Mouse (Mus musculus) liver, postnatal 0 days (tissue): ENCODE measurements around the gene Rps11. TPM values are rescaled to one million over a fixed set of nuclear protein-coding genes. Genes with fewer than 3 reads are reported as not detected.
"Not testable (repeated sequence)": the region's sequence is repeated elsewhere in the genome, so short reads cannot be mapped to it uniquely, and the experiment has no call there.

Experiments used
- ATAC-seq: fragments of 200-750 bp; cut with Nextera tagmentation; 2 replicates; pipeline ENCODE4 v1.8.0; 2017; ENCODE audit warnings: mild to moderate bottlenecking, moderate library complexity
- DNase-seq: peaks from one replicate; pipeline ENCODE4 v3.0.0-alpha.2; 2016
- H3K27ac ChIP-seq: fragments of 300-500 bp; sonication (generic); 2 replicates; pipeline ENCODE4 v1.5.1; 2014; ENCODE audit warnings: antibody characterized with exemption, moderate library complexity, mild to moderate bottlenecking, low read depth
- H3K27me3 ChIP-seq: fragments of 300-500 bp; sonication (generic); 2 replicates; pipeline ENCODE4 v1.6.1; 2014; ENCODE audit warnings: low read length, control low read depth, mixed read lengths; ENCODE audit not compliant: insufficient read depth
- H3K36me3 ChIP-seq: fragments of 300-500 bp; sonication (generic); replicated peaks from 2 replicates; pipeline ENCODE4 v1.6.1; 2014; ENCODE audit warnings: mild to moderate bottlenecking, control low read depth, low read length, moderate library complexity, mixed read lengths; ENCODE audit not compliant: insufficient read depth
- H3K4me1 ChIP-seq: fragments of 300-500 bp; sonication (generic); 2 replicates; pipeline ENCODE4 v1.6.1; 2014; ENCODE audit warnings: antibody characterized with exemption, mild to moderate bottlenecking, control low read depth; ENCODE audit not compliant: insufficient read depth
- H3K4me2 ChIP-seq: fragments of 300-500 bp; sonication (generic); 2 replicates; pipeline ENCODE4 v1.6.1; 2014; ENCODE audit warnings: low read depth, mild to moderate bottlenecking, low read length, moderate library complexity, mixed read lengths
- H3K4me3 ChIP-seq: fragments of 300-500 bp; sonication (generic); 2 replicates; pipeline ENCODE4 v1.5.1; 2014; ENCODE audit warnings: low read depth, low read length
- H3K9ac ChIP-seq: fragments of 300-500 bp; sonication (generic); replicated peaks from 2 replicates; pipeline ENCODE4 v1.6.1; 2014; ENCODE audit warnings: mild to moderate bottlenecking, moderate library complexity
- H3K9me3 ChIP-seq: fragments of 300-500 bp; sonication (generic); 2 replicates; pipeline ENCODE4 v1.6.1; 2016; ENCODE audit warnings: mild to moderate bottlenecking, control low read depth, low read length, mixed read lengths
- CTCF ChIP-seq: sonication (generic); IDR thresholded peaks from 2 replicates; pipeline ENCODE4 v1.5.1; 2016; ENCODE audit warnings: antibody characterized with exemption, low read depth
- EP300 ChIP-seq: IDR thresholded peaks from 2 replicates; pipeline ENCODE4 v1.6.1; 2016; ENCODE audit warnings: antibody characterized with exemption, low read depth, mild to moderate bottlenecking
- WGBS: fragments of 180-500 bp; shearing (Covaris S2); extraction: QIAGEN DNeasy Blood & Tissue Kit; methylation state at CpG from one replicate; pipeline ENCODE4 v1.1.7; 2014; ENCODE audit not compliant: insufficient replicate concordance; 5-methylcytosine and 5-hydroxymethylcytosine counted together
- polyA plus RNA-seq: library from polyadenylated mRNA; unstranded; fragments of >200 nt; fragmentation: Nextera tagmentation; extraction: Ambion mirVana; gene quantifications from 2 replicates; pipeline ENCODE4 v1.2.1, GENCODE M21; 2015

Rps11 gene
- polyA plus RNA-seq, 1 experiment from 2014 or later: 696 TPM

DNA sequence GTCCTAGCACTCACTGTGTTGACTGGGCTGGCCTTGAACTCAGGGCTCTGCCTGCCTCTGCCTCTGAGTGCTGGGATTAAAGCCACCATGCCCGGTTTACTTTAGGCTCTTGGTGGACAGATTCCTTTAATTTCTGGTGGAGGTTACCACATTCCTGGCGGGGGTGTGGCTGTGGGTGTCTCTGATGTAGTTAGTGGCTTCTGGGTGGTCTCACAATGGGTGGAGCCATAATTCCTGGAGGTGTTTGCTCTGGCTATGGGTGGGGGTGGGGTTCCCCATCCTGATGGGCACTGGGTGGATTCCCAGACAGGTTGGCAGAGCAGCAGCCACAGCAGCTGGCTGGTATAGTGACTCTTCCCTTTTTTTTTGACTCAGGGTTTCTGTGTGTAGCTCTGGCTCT lies 12.3 kb downstream of the Rps11 start:
- Histone ChIP-seq H3K27me3 (no peaks in the 10 kb centered on the region), H3K4me1 (no peaks in the 10 kb centered on the region), H3K36me3 (no peaks in the 10 kb centered on the region), H3K27ac (no peak overlapping the region), H3K4me3 (no peak overlapping the region), H3K9ac (no peak overlapping the region), H3K4me2 (no peak overlapping the region), H3K9me3 (no peaks in the 10 kb centered on the region)
- TF ChIP-seq CTCF (no peak), EP300 (no peak)
- WGBS: 64% methylated on average over 2 of the region's 2 CpGs
- DNase-seq: no peak
- ATAC-seq: no peak

DNA sequence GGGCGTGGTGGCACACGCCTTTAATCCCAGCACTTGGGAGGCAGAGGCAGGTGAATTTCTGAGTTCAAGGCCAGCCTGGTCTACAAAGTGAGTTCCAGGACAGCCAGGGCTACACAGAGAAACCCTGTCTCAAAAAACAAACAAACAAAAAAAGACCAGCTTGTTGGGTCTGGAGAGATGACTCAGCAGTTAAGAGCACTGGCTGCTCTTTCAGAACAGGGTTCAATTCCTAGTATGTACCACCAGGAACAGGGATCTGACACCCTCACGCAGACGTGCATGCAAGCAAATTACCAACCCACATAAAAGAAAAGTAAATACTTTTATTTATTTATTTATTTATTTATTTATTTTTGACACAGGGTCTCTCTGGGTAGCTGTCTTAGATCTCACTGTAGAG lies 14.2 kb downstream of the Rps11 start:
- DNase-seq, H3K27ac ChIP-seq, ATAC-seq, H3K4me3 ChIP-seq, H3K9ac ChIP-seq, H3K27me3 ChIP-seq, H3K4me2 ChIP-seq, H3K9me3 ChIP-seq, H3K36me3 ChIP-seq, H3K4me1 ChIP-seq: not testable (repeated sequence)
- WGBS: 73% methylated on average over 4 of the region's 4 CpGs

DNA sequence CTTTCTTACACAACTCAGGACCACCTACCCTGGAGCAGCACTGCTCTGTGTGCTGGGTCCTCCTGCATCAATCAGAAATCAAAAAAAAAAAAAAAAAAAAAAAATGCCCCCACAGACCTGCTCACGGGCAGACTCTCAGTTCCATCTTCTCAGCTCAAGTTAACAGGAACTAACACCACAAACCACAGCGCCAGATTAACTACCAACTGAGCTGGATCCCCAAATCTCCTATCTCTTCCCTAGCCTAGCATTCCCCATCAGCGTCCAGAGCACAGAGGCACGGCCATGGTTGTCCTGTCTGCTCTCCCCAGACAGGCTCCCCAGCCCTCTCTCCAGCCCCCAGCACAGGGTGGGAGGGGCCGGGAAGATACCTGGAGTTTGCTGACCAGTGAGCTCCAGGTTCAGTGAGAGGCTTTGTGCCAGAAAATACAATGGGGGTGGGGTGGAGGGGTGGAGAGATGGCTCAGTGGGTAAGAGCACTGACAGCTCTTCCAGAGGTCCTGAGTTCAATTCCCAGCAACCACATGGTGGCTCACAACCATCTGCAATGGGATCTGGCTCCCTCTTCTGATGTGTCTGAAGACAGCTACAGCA lies 17.1 kb downstream of the Rps11 start:
- Histone ChIP-seq H3K36me3 (no peaks in the 10 kb centered on the region), H3K4me1 (peaks cover 12% of the 10 kb centered on the region), H3K4me3 (no peak overlapping the region), H3K9ac (no peak overlapping the region), H3K27me3 (no peaks in the 10 kb centered on the region), H3K9me3 (no peaks in the 10 kb centered on the region), H3K27ac (no peak overlapping the region), H3K4me2 (no peak overlapping the region)
- TF ChIP-seq EP300 (no peak), CTCF (no peak)
- DNase-seq: no peak
- 48% methylated on average over 5 of the region's 5 CpGs for WGBS
- ATAC-seq: no peak

DNA sequence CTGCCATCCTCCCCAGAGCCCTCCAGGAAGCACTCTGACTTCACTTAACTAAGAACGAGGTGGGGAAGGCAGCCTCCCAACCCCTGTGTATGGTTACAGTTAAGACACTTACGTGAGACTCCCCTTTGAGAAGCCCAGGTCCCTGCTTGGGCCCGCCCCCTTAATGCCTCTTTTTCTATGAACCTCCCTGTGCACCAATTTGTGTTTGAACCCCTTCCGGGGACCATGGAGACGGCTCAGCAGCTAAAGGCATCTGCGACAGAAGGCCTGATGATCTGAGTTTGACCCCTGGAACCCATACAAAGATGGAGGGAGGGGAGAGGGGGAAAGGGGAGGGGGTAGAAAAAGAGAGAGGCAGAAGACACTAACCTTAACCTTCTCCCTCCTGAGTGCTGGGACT lies 17.8 kb downstream of the Rps11 start:
- Histone ChIP-seq H3K36me3 (no peaks in the 10 kb centered on the region), H3K9ac (no peak overlapping the region), H3K4me2 (no peak overlapping the region), H3K27me3 (no peaks in the 10 kb centered on the region), H3K27ac (no peak overlapping the region), H3K9me3 (no peaks in the 10 kb centered on the region), H3K4me1 (peaks cover 15% of the 10 kb centered on the region), H3K4me3 (no peak overlapping the region)
- WGBS: 70% methylated on average over 6 of the region's 6 CpGs
- no peak for DNase-seq
- TF ChIP-seq CTCF (no peak), EP300 (no peak)
- no peak for ATAC-seq

DNA sequence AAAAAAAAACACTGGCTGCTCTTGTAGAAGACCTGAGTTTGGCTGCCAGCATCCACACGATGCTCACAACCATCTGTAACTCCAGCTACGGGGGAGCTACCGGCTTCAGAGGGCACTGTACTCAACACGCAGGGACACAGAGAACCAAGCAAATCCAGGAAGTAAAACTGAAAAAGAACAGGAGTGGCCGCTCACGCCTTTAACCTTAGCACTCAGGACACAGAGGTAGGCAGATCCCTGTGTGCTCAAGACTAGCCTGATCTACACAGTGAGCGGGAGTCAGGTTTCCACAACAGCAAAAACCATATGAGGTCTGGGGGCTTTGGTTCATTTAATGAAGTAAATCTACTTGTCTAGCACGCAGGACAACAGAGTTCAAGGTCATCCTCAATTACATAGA lies 18.7 kb downstream of the Rps11 start:
- no peaks in the 10 kb centered on the region for H3K9me3 ChIP-seq
- no peak for TF ChIP-seq EP300
- no peak for TF ChIP-seq CTCF
- H3K4me2 ChIP-seq: no peak overlapping the region
- 72% methylated on average over 8 of the region's 8 CpGs for WGBS
- H3K4me1 ChIP-seq: peaks cover 15% of the 10 kb centered on the region
- no peak for ATAC-seq
- no peak overlapping the region for H3K27ac ChIP-seq
- no peaks in the 10 kb centered on the region for H3K27me3 ChIP-seq
- H3K9ac ChIP-seq: no peak overlapping the region
- no peaks in the 10 kb centered on the region for H3K36me3 ChIP-seq
- no peak overlapping the region for H3K4me3 ChIP-seq
- DNase-seq: no peak

DNA sequence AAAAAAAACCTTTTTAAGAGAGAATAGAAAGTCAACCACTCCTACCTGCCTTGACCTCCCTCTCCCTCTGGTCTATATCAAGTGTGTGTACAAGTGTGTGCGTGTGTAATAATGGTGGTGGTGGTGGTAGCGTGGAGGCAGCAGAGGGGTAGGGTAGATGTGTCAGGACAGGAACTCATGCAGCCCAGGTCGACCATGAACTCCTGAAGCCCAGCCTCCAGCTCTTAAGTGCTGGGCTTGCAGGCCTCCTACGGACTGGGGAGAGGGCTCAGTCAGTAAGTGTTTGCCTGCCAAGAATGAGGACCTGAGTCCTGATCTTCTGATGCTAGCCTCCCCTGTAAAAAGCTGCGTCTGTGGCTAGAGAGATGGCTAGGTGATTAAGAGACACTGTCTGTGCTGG lies 19.3 kb downstream of the Rps11 start:
- Histone ChIP-seq H3K9me3 (no peaks in the 10 kb centered on the region), H3K4me1 (peaks cover 15% of the 10 kb centered on the region), H3K9ac (no peak overlapping the region), H3K4me3 (no peak overlapping the region), H3K4me2 (no peak overlapping the region), H3K36me3 (no peaks in the 10 kb centered on the region), H3K27me3 (no peaks in the 10 kb centered on the region), H3K27ac (no peak overlapping the region)
- TF ChIP-seq CTCF: no peak
- no peak for TF ChIP-seq EP300
- 72% methylated on average over 5 of the region's 5 CpGs for WGBS
- no peak for DNase-seq
- no peak for ATAC-seq
